ENCODE assay signal across 7 mouse cellular contexts in genomic region chr19:38818766-38819426, GRCm38 (mm10). TPM values are rescaled to one million over a fixed set of nuclear protein-coding genes. Genes with fewer than 3 reads are reported as not detected.
A peak's percentile ranks its signal among the peaks of the same experiment; 100 is the strongest.
DNase-seq lines count a peak whose midpoint lies in the region; ATAC-seq lines count a peak whose summit lies in the region.

Noc3l (minus strand) TSS chr19:38819237.

- no peaks in the 10 kb centered on the region for H3K4me1 ChIP-seq in embryonic facial prominence, embryonic 11.5 days (ENCODE audit: control insufficient read depth, insufficient read depth, low read length)
- H3K4me1 ChIP-seq in limb, embryonic 11.5 days (ENCODE audit: control insufficient read depth, insufficient read depth, low read length), result 0 out of 2 replicates have a peak, but pooled peaks cover 4% of the 10 kb centered on the region
- H3K4me1 ChIP-seq in midbrain, embryonic 14.5 days (ENCODE audit: control insufficient read depth, insufficient read depth, low read length), result peaks cover 10% of the 10 kb centered on the region

- ATAC-seq in embryonic facial prominence, embryonic 11.5 days (replicated peaks; ENCODE audit: insufficient number of reproducible peaks, low FRiP score, low TSS enrichment, low read depth), result peak; percentile 95
- peak; percentile 91 for ATAC-seq in limb, embryonic 11.5 days (ENCODE audit: insufficient number of reproducible peaks, low FRiP score, low TSS enrichment, low read depth)
- ATAC-seq in midbrain, embryonic 14.5 days (ENCODE audit: low FRiP score, low TSS enrichment), result peak; percentile 97

- no peaks in the 10 kb centered on the region for H3K9me3 ChIP-seq in embryonic facial prominence, embryonic 11.5 days (replicated peaks; ENCODE audit: control insufficient read depth, low read length)
- H3K9me3 ChIP-seq in limb, embryonic 11.5 days (ENCODE audit: control insufficient read depth, low read length), result no peaks in the 10 kb centered on the region
- no peaks in the 10 kb centered on the region for H3K9me3 ChIP-seq in midbrain, embryonic 14.5 days (ENCODE audit: control insufficient read depth, low read length)

- no peaks in the 10 kb centered on the region for H3K27me3 ChIP-seq in embryonic facial prominence, embryonic 11.5 days (ENCODE audit: control insufficient read depth, insufficient read depth, low read length)
- no peaks in the 10 kb centered on the region for H3K27me3 ChIP-seq in limb, embryonic 11.5 days (ENCODE audit: control insufficient read depth, insufficient read depth, low read length)
- H3K27me3 ChIP-seq in midbrain, embryonic 14.5 days (ENCODE audit: control insufficient read depth, insufficient read depth, low read length), result no peaks in the 10 kb centered on the region

- WGBS in embryonic facial prominence, embryonic 11.5 days, result under 1% methylated on average over 38 of the region's 38 CpGs
- WGBS in limb, embryonic 11.5 days, result under 1% methylated on average over 38 of the region's 38 CpGs
- WGBS in midbrain, embryonic 14.5 days, result under 1% methylated on average over 38 of the region's 38 CpGs

- 0 out of 2 replicates have a peak within 1 kb of the TSS, but pooled peaks have one; percentile 47 for H3K27ac ChIP-seq in embryonic facial prominence, embryonic 11.5 days (replicated peaks; ENCODE audit: low read depth, low read length)
- H3K27ac ChIP-seq in limb, embryonic 11.5 days (replicated peaks; ENCODE audit: low read depth, low read length), result no peak within 1 kb of the TSS; the same call in 1 of the 2 replicates
- peak within 1 kb of the TSS; percentile 67 for H3K27ac ChIP-seq in midbrain, embryonic 14.5 days (replicated peaks; ENCODE audit: low read depth, low read length)

- H3K9ac ChIP-seq in embryonic facial prominence, embryonic 11.5 days (replicated peaks; ENCODE audit: low read length), result peak within 1 kb of the TSS; percentile 76
- peak within 1 kb of the TSS; percentile 77 for H3K9ac ChIP-seq in limb, embryonic 11.5 days (ENCODE audit: low read length)
- peak within 1 kb of the TSS; percentile 69 for H3K9ac ChIP-seq in midbrain, embryonic 14.5 days (replicated peaks; ENCODE audit: low read length)

- peak within 1 kb of the TSS; percentile 70 for H3K4me3 ChIP-seq in embryonic facial prominence, embryonic 11.5 days (ENCODE audit: low read depth, low read length)
- H3K4me3 ChIP-seq in limb, embryonic 11.5 days (ENCODE audit: low read depth, low read length), result peak within 1 kb of the TSS; percentile 76
- peak within 1 kb of the TSS; percentile 80 for H3K4me3 ChIP-seq in midbrain, embryonic 14.5 days (replicated peaks; ENCODE audit: low read depth, low read length)

- peak; percentile 97 for DNase-seq in adrenal gland, postnatal 14 days
- peak; percentile 94 for DNase-seq in embryonic facial prominence, embryonic 11.5 days (ENCODE audit: low spot score)
- DNase-seq in heart, adult 11 months, result peak; percentile 98
- peak; percentile 95 for DNase-seq in kidney, adult 18-20 months
- DNase-seq in limb, embryonic 11.5 days (ENCODE audit: low spot score), result peak; percentile 98
- peak; percentile 96 for DNase-seq in midbrain, embryonic 14.5 days
- peak; percentile 83 to 96 for DNase-seq in spleen, adult 18-20 months

- no peaks in the 10 kb centered on the region; the same call in 1 of the 2 replicates for H3K36me3 ChIP-seq in embryonic facial prominence, embryonic 11.5 days (replicated peaks; ENCODE audit: control insufficient read depth, insufficient read depth, low read depth, low read length)
- H3K36me3 ChIP-seq in limb, embryonic 11.5 days (ENCODE audit: control insufficient read depth, insufficient read depth, low read length), result no peaks in the 10 kb centered on the region; the same call in 1 of the 2 replicates
- H3K36me3 ChIP-seq in midbrain, embryonic 14.5 days (ENCODE audit: control insufficient read depth, insufficient read depth, low read length), result peaks cover 24% of the 10 kb centered on the region

- peak within 1 kb of the TSS; percentile 63 for H3K4me2 ChIP-seq in embryonic facial prominence, embryonic 11.5 days (ENCODE audit: low read depth, low read length)
- H3K4me2 ChIP-seq in limb, embryonic 11.5 days (ENCODE audit: low read depth, severe bottlenecking), result peak within 1 kb of the TSS; percentile 85
- peak within 1 kb of the TSS; percentile 92 for H3K4me2 ChIP-seq in midbrain, embryonic 14.5 days (ENCODE audit: low read length)

RNA-seq across cellular contexts. Expression of gene Noc3l, which starts in this region (rescaled TPM):
- 16.0 and 17.5 TPM in 2 replicates for total RNA-seq in adrenal gland, postnatal 14 days (2021)
- polyA plus RNA-seq in embryonic facial prominence, embryonic 11.5 days (2014; fragmentation: Nextera tagmentation; extraction: Ambion mirVana), result 11.9 and 14.0 TPM in 2 replicates
- polyA plus RNA-seq in limb, embryonic 11.5 days (2014; fragmentation: Nextera tagmentation; extraction: Ambion mirVana), result 12.5 and 12.8 TPM in 2 replicates
- polyA plus RNA-seq in midbrain, embryonic 14.5 days (2014; fragmentation: Nextera tagmentation; extraction: Ambion mirVana), result 5.5 and 6.3 TPM in 2 replicates
